Mouse (Mus musculus): ENCODE data around the gene Ppt1. TPM values are rescaled to one million over a fixed set of nuclear protein-coding genes. Genes with fewer than 3 reads are reported as not detected.

Ppt1 gene
- polyA plus RNA-seq (2014; fragmentation: Illumina TruSeq; extraction: RNeasy Lipid Tissue Mini Kit (QIAGEN cat#74804); ENCODE audit: low read depth, low replicate concordance): 370 TPM

DNA sequence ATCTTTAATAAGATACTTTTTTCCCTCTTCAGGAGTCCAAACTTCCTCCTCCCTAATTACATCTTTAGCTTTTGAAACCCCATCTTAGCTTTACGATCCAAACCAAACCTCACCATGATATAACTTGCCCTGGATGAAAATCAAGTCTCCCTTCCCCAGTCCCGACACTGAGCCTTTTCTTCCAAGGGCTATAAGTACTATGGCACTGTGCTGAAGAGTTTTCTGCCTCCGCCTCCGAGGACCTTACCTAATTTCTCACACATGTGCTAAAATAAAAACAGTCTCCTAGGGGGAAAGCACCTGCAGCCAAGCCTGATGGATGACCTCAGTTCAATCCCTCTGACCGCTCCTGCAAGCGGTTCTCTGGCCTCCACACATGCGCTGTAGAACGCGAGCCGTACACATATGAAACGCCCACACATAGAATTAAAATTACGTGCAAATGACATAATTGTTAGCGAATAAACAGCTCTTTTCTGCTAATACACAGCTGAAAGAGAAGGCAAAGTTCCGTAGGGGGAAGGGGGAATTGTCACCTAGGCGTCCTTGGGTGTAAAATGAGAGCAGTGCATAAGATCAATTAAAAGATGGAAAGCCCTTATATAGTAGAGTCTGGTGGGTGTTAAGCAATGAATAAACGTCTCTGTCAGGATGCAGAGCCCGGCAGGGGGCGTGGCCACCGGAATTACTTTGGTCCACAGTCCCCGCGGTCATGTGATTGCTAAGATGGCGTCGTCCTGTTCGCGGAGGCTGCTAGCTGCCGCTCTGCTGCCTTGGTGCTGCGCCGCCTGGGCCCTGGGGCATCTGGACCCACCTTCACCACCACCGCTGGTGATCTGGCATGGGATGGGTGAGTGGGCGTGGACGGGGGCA lies at the start of gene Ppt1:
Gene Ppt1 (plus strand): TSS at position 713 of the 873 bp plus-strand sequence.

DNA sequence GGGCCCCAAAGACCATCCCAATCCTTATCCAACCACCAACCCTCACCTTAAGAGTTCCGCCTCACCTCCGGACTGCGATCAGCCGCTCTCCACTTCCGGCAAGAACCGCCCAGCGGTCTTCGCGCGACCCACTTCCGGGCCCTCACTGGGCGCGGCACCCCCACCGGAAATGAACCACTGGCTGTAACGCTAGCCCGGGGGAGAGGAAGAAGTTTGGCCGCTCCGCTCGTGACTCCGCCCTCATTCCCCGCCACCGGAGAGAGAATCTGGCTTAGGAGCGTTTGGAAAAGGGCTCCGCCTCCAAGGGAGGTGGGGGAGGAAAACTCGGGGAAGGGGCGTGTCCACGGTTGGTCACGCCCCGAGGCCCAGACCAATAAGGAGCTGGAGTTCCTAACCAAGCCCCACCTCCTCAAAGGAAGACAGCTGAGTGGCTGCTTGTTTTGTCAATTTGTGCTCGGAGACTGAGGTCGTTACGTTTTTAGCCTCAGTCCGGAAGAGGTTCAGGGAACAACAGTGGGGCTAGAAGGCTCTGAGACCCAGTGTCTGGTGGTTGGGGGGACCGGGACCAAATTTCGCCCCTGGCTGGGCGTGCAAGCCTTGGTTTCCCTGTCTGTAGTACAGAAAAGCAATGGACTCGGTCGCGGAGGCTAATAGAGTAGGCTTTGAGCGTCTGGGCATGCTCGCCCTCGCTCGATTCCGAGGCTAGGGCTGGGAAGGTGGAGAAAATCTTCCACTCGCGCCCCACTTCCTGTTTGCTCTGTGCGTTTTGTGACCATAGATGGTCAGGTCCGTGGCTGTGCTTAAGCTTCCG lies 49.9 kb downstream of the Ppt1 start, which contains the start of gene Cap1:
Gene Cap1 (minus strand): TSS at position 289 of the 811 bp plus-strand sequence.

Other genes with a start within 250 kb of the Ppt1 start
- 23.1 TPM for gene 9530002B09Rik, start 147.0 kb upstream of the Ppt1 start, polyA plus RNA-seq (2014; fragmentation: Illumina TruSeq; extraction: RNeasy Lipid Tissue Mini Kit (QIAGEN cat#74804); ENCODE audit: low read depth, low replicate concordance)
- gene Cap1, start 49.8 kb downstream of the Ppt1 start, polyA plus RNA-seq (2014; fragmentation: Illumina TruSeq; extraction: RNeasy Lipid Tissue Mini Kit (QIAGEN cat#74804); ENCODE audit: low read depth, low replicate concordance): 55.2 TPM
- 0.39 TPM for gene Mfsd2a, start 124.9 kb downstream of the Ppt1 start, polyA plus RNA-seq (2014; fragmentation: Illumina TruSeq; extraction: RNeasy Lipid Tissue Mini Kit (QIAGEN cat#74804); ENCODE audit: low read depth, low replicate concordance)
- 0.11 TPM for gene Mycl, start 159.4 kb downstream of the Ppt1 start, polyA plus RNA-seq (2014; fragmentation: Illumina TruSeq; extraction: RNeasy Lipid Tissue Mini Kit (QIAGEN cat#74804); ENCODE audit: low read depth, low replicate concordance)
- 8.9 TPM for gene Trit1, start 180.4 kb downstream of the Ppt1 start, polyA plus RNA-seq (2014; fragmentation: Illumina TruSeq; extraction: RNeasy Lipid Tissue Mini Kit (QIAGEN cat#74804); ENCODE audit: low read depth, low replicate concordance)